ENCODE assay signal across 10 mouse cellular contexts in the genomic region with DNA sequence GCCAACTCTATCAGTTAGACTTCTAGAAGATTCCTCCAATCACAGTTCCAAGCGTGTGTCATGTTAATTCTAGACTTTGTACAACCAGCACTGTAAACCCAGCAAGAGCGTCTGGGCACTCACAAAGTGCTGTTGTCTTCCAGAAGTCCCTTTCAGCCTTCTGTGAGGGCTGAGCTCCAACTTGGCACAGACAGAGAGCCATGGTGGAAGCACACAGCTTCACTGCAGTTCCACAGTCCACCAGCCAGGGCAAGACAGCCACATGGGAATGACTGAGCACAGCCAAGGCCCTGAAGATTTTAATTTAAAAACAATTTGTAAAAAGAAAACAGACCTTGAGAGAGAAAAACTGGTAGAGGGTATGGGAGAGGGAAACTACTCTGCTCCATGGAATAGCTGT.
DNase-seq lines count a peak whose midpoint lies in the region.
"Had no signal": no experiment of that assay in that cellular context is flagged by ENCODE, and none has a peak within 500 bp of the region (broad histone marks: within the 10 kb centered on the region; RNA-seq: fewer than 3 reads in every experiment).

No protein-coding gene starts in this region.

- H3K9me3 ChIP-seq in heart, embryonic 10.5 days: no peaks in the 10 kb centered on the region

- H3K4me3 ChIP-seq in heart, embryonic 10.5 days: no peak overlapping the region

- H3K36me3 ChIP-seq in heart, embryonic 10.5 days: no peaks in the 10 kb centered on the region

- WGBS in heart, embryonic 10.5 days: 75% methylated on average over 2 of the region's 2 CpGs

- H3K27ac ChIP-seq in heart, embryonic 10.5 days: no peak overlapping the region

- no peaks in the 10 kb centered on the region for H3K4me1 ChIP-seq in heart, embryonic 10.5 days

- no peaks in the 10 kb centered on the region for H3K27me3 ChIP-seq in heart, embryonic 10.5 days (ENCODE audit: insufficient read depth, poor library complexity, severe bottlenecking)

- DNase-seq in heart, adult 8-10 months (ENCODE audit: low spot score): peak; percentile 1
- no peak for DNase-seq in heart, embryonic 10.5 days (ENCODE audit: low spot score)
- DNase-seq in right cerebral cortex, adult 18-20 months: peak; percentile 40
- no peak for DNase-seq in right cerebral cortex, postnatal 25 days
- peak; percentile 7 for DNase-seq in heart, postnatal 4 days
- DNase-seq in telencephalon, adult 2 months (ENCODE audit: low read depth, low spot score): peak; percentile 38
- no peak for DNase-seq in thymus, postnatal 10 days (ENCODE audit: low spot score in 2 of 2)
- no peak for DNase-seq in thymus, postnatal 36 days
- DNase-seq: kidney, postnatal 25 days; lung, embryonic 14.5 days had no signal

Comparison
In these comparisons a context has a peak if more than half of its experiments do, and no peak if none do; other contexts are left out.
1. DNase-seq: peak in heart, adult 8-10 months (single experiment), right cerebral cortex, adult 18-20 months (single experiment), heart, postnatal 4 days (single experiment) and telencephalon, adult 2 months (single experiment); none in heart, embryonic 10.5 days (single experiment), right cerebral cortex, postnatal 25 days (single experiment), thymus, postnatal 10 days (0 of 2) and thymus, postnatal 36 days (0 of 2).